Comparison of ENCODE assay signal across 8 mouse cellular contexts in genomic region chr1:138507014-138507413, GRCm38 (mm10).
A peak's percentile ranks its signal among the peaks of the same experiment; 100 is the strongest.
DNase-seq lines count a peak whose midpoint lies in the region; ATAC-seq lines count a peak whose summit lies in the region.
"Had no signal": no experiment of that assay in that cellular context is flagged by ENCODE, and none has a peak within 500 bp of the region (broad histone marks: within the 10 kb centered on the region; RNA-seq: fewer than 3 reads in every experiment).

No protein-coding gene starts in this region.

- ATAC-seq in erythroblast, adult 5-6 weeks (replicated peaks; ENCODE audit: low FRiP score, poor library complexity, severe bottlenecking) = no peak

- 53% methylated on average over 4 of the region's 4 CpGs for WGBS in macrophage (ENCODE audit: missing documents)

- peak overlapping the region; percentile 12 for H3K27ac ChIP-seq in macrophage
- H3K27ac ChIP-seq: limb, embryonic 13.5 days had no signal

- H3K36me3 ChIP-seq in macrophage (ENCODE audit: inconsistent target) = peaks cover 1% of the 10 kb centered on the region; the same call in 1 of the 2 replicates
- H3K36me3 ChIP-seq: limb, embryonic 13.5 days had no signal

- peak; percentile 68 for DNase-seq in MN1 (ENCODE audit: low spot score)
- peak; percentile 68 for DNase-seq in adrenal gland, adult 2 months
- DNase-seq in kidney, adult 18-20 months = peak; percentile 60
- no peak for DNase-seq in right cerebral cortex, postnatal 10 days (ENCODE audit: low spot score in 2 of 2)
- DNase-seq in ovary, postnatal 14 days (ENCODE audit: low spot score) = no peak

- H3K79me2 ChIP-seq in macrophage (ENCODE audit: inconsistent target) = no peaks in the 10 kb centered on the region; the same call in 1 of the 2 replicates

- H3K4me3 ChIP-seq in macrophage (ENCODE audit: inconsistent target) = no peak overlapping the region
- H3K4me3 ChIP-seq: limb, embryonic 13.5 days had no signal

Comparison
In these comparisons a context has a peak if more than half of its experiments do, and no peak if none do; other contexts are left out.
1. DNase-seq: peak in MN1 (single experiment), adrenal gland, adult 2 months (single experiment) and kidney, adult 18-20 months (single experiment); none in right cerebral cortex, postnatal 10 days (0 of 2) and ovary, postnatal 14 days (single experiment).